Mouse (Mus musculus) myocyte (in vitro differentiated cells): ENCODE measurements at regions not wholly inside any gene's neighbourhood (a gene's known extent, or its start where the extent isn't known, plus 50 kb on each side); places are given as distances from the start of the nearest gene placed in this dataset.
A peak's percentile ranks its signal among the peaks of the same experiment; 100 is the strongest.

Experiments
- H3K27me3 ChIP-seq: one replicate; pipeline ENCODE4 v1.6.1; 2011; ENCODE audit not compliant: control insufficient read depth, insufficient read depth, insufficient read length
- H3K36me3 ChIP-seq: one replicate; pipeline ENCODE4 v1.6.1; 2011; ENCODE audit not compliant: control insufficient read depth, insufficient read depth
- H3K4me2 ChIP-seq: one replicate; pipeline ENCODE4 v1.6.1; 2011; ENCODE audit warnings: low read depth, control low read depth
- H3K4me3 ChIP-seq: one replicate; pipeline ENCODE4 v1.5.1; 2011; ENCODE audit warnings: mild to moderate bottlenecking, control low read depth, moderate library complexity
- H3K79me2 ChIP-seq: one replicate; pipeline ENCODE4 v1.6.1; 2011; ENCODE audit not compliant: control insufficient read depth, insufficient read depth
- H3ac ChIP-seq: one replicate; pipeline ENCODE4 v1.6.1; 2011; ENCODE audit not compliant: control insufficient read depth, insufficient read length
- CEBPB ChIP-seq: IDR thresholded peaks from 2 replicates; pipeline ENCODE4 v1.6.1; 2011; ENCODE audit warnings: mild to moderate bottlenecking, moderate library complexity; ENCODE audit not compliant: poor library complexity, insufficient read depth, severe bottlenecking
- E2F4 ChIP-seq: IDR thresholded peaks from one replicate; pipeline ENCODE4 v1.6.1; 2011; ENCODE audit warnings: mild to moderate bottlenecking, control low read depth, moderate library complexity; ENCODE audit not compliant: insufficient read depth
- MAX ChIP-seq: IDR thresholded peaks from one replicate; pipeline ENCODE4 v1.6.1; 2011; ENCODE audit warnings: low read depth, mild to moderate bottlenecking, control low read depth
- MYOD1 ChIP-seq, 3 experiments: IDR thresholded peaks; one replicate each; pipeline ENCODE4 v1.6.1; 2011; ENCODE audit warnings: control low read depth in 2 of 3, low read depth in 2 of 3, mild to moderate bottlenecking in 2 of 3, moderate library complexity in 1 of 3; ENCODE audit not compliant: insufficient read length in 2 of 3, control insufficient read depth in 1 of 3
- MYOG ChIP-seq, 3 experiments: IDR thresholded peaks; one replicate each; pipeline ENCODE4 v1.6.1; 2011; ENCODE audit warnings: control low read depth in 2 of 3, low read depth in 2 of 3, mild to moderate bottlenecking in 2 of 3; ENCODE audit not compliant: insufficient read length in 2 of 3, control insufficient read depth in 1 of 3, insufficient read depth in 1 of 3
- POLR2A ChIP-seq: IDR thresholded peaks from one replicate; pipeline ENCODE4 v1.6.1; 2011; ENCODE audit warnings: low read depth, mild to moderate bottlenecking, control low read depth, moderate library complexity; ENCODE audit not compliant: insufficient read length
- POLR2AphosphoS2 ChIP-seq: IDR thresholded peaks from one replicate; pipeline ENCODE4 v1.6.1; 2011; ENCODE audit warnings: low read depth, control low read depth; ENCODE audit not compliant: insufficient read length
- REST ChIP-seq: IDR thresholded peaks from one replicate; pipeline ENCODE4 v1.6.1; 2011; ENCODE audit warnings: mild to moderate bottlenecking, control low read depth, moderate library complexity; ENCODE audit not compliant: insufficient read depth, insufficient read length
- SRF ChIP-seq: IDR thresholded peaks from one replicate; pipeline ENCODE4 v1.6.1; 2011; ENCODE audit warnings: low read depth; ENCODE audit not compliant: control insufficient read depth, insufficient read length
- TCF12 ChIP-seq: IDR thresholded peaks from one replicate; pipeline ENCODE4 v1.6.1; 2011; ENCODE audit warnings: mild to moderate bottlenecking, control low read depth; ENCODE audit not compliant: poor library complexity, insufficient read depth, severe bottlenecking
- TCF3 ChIP-seq: IDR thresholded peaks from one replicate; pipeline ENCODE4 v1.6.1; 2011; ENCODE audit warnings: low read depth, control low read depth; ENCODE audit not compliant: insufficient read length
- USF1 ChIP-seq: IDR thresholded peaks from one replicate; pipeline ENCODE4 v1.6.1; 2011; ENCODE audit warnings: low read depth, mild to moderate bottlenecking, control low read depth, moderate library complexity

DNA sequence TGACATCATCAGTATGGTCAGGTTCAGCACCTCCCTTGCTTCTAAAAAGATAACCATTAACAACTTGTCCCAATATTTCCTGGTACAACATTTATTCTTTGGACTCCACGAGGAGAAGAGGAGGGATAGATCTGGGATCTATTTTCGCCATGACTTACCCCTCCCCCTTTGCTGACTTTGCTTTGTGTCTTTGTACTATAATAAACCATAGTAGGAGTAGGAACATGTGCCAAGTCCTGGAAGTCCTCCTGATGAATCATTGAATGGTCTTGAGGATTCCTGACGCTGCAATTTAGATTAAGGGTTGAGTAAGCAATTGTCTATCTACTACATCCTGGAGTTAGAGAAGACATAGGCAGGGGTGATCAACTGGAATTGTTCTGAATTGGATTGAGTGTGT, 71.2 kb downstream of the Rbm11 start:
- Histone ChIP-seq H3ac (no peak overlapping the region), H3K27me3 (no peaks in the 10 kb centered on the region), H3K79me2 (no peaks in the 10 kb centered on the region), H3K4me2 (no peak overlapping the region), H3K36me3 (no peaks in the 10 kb centered on the region), H3K4me3 (no peak overlapping the region)
- no peak for TF ChIP-seq MYOG (IDR thresholded peaks at IDR 0.05; ENCODE audit: control insufficient read depth in 1 of 3, insufficient read depth in 1 of 3, insufficient read length in 2 of 3, low read depth in 2 of 3)
- no peak for TF ChIP-seq SRF
- no peak for TF ChIP-seq USF1
- no peak for TF ChIP-seq MAX
- no peak for TF ChIP-seq E2F4
- no peak for TF ChIP-seq MYOD1 (IDR thresholded peaks at IDR 0.05; ENCODE audit: control insufficient read depth in 1 of 3, insufficient read length in 2 of 3, low read depth in 2 of 3)
- no peak for TF ChIP-seq TCF3
- no peak for TF ChIP-seq POLR2AphosphoS2
- TF ChIP-seq POLR2A = no peak
- no peak for TF ChIP-seq REST
- TF ChIP-seq TCF12 = no peak
- no peak for TF ChIP-seq CEBPB

DNA sequence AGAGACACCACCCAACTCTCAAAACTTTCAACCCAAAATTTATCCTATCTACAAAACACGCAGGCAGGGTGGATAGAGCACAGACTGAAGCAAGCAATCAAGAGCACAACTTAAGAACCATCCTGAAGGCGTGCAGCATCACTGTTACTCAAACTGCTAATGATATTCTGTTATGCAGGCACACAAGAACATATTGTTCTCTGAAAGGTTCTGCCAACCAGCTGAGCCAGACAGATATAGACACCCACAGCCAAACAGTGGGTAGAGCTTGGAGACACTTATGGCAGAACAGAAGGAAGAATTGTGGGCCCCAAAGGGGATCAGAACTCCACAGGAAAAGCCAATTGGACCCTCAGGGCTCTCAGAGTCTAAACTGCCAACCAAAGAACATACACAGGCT, 74.9 kb downstream of the Rbm11 start:
- Histone ChIP-seq H3ac (no peak overlapping the region), H3K4me2 (no peak overlapping the region), H3K79me2 (no peaks in the 10 kb centered on the region), H3K36me3 (no peaks in the 10 kb centered on the region), H3K4me3 (no peak overlapping the region), H3K27me3 (no peaks in the 10 kb centered on the region)
- TF ChIP-seq MAX (no peak), POLR2A (no peak), TCF3 (no peak), MYOD1 (IDR thresholded peaks at IDR 0.05; ENCODE audit: control insufficient read depth in 1 of 3, insufficient read length in 2 of 3, low read depth in 2 of 3) (no peak), USF1 (no peak), E2F4 (no peak), CEBPB (no peak), POLR2AphosphoS2 (no peak), TCF12 (no peak), SRF (no peak), REST (no peak), MYOG (IDR thresholded peaks at IDR 0.05; ENCODE audit: control insufficient read depth in 1 of 3, insufficient read depth in 1 of 3, insufficient read length in 2 of 3, low read depth in 2 of 3) (no peak)

- no peak overlapping the region for H3ac ChIP-seq
- no peak overlapping the region for H3K4me2 ChIP-seq
- H3K36me3 ChIP-seq = no peaks in the 10 kb centered on the region
- no peaks in the 10 kb centered on the region for H3K27me3 ChIP-seq
- H3K4me3 ChIP-seq = no peak overlapping the region
- peak in 1 of 3 experiments; percentile 22 for TF ChIP-seq MYOD1 (IDR thresholded peaks at IDR 0.05; ENCODE audit: control insufficient read depth in 1 of 3, insufficient read length in 2 of 3, low read depth in 2 of 3)
- TF ChIP-seq MAX = no peak
- H3K79me2 ChIP-seq = no peaks in the 10 kb centered on the region
These were observed 79.5 kb downstream of the Rbm11 start for GRCm38 (mm10) chr16:75672112-75672511.

GRCm38 (mm10) chr16:75675871-75676270, 83.2 kb downstream of the Rbm11 start:
- TF ChIP-seq MYOD1 (IDR thresholded peaks at IDR 0.05; ENCODE audit: control insufficient read depth in 1 of 3, insufficient read length in 2 of 3, low read depth in 2 of 3) (no peak), USF1 (no peak), TCF12 (no peak), POLR2A (no peak), E2F4 (no peak), REST (no peak), MAX (no peak), CEBPB (no peak), POLR2AphosphoS2 (no peak), MYOG (IDR thresholded peaks at IDR 0.05; ENCODE audit: control insufficient read depth in 1 of 3, insufficient read depth in 1 of 3, insufficient read length in 2 of 3, low read depth in 2 of 3) (no peak), TCF3 (no peak), SRF (no peak)
- no peaks in the 10 kb centered on the region for H3K27me3 ChIP-seq
- no peak overlapping the region for H3K4me3 ChIP-seq
- no peaks in the 10 kb centered on the region for H3K79me2 ChIP-seq
- no peak overlapping the region for H3ac ChIP-seq
- no peaks in the 10 kb centered on the region for H3K36me3 ChIP-seq
- no peak overlapping the region for H3K4me2 ChIP-seq

DNA sequence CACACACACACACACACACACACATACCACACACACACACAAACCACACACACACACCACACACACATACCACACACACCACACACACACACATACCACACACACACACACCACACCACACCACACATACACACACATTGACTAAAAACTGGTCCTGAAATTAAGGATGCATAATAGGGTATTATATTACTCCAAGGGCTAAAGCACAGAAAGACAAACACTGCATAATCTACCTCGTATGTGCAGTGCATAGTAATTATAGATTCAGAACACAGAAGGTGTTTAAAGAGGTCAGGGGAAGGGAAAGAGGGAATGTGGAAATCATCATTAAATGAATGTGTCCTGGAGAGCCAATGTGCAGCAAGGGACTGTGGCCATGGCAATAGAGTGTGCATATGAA, 84.5 kb downstream of the Rbm11 start:
- Histone ChIP-seq H3K79me2 (no peaks in the 10 kb centered on the region), H3K36me3 (no peaks in the 10 kb centered on the region), H3K27me3 (no peaks in the 10 kb centered on the region), H3K4me3 (no peak overlapping the region), H3ac (no peak overlapping the region), H3K4me2 (no peak overlapping the region)
- TF ChIP-seq USF1 (no peak), MYOD1 (IDR thresholded peaks at IDR 0.05; ENCODE audit: control insufficient read depth in 1 of 3, insufficient read length in 2 of 3, low read depth in 2 of 3) (no peak), TCF3 (no peak), MAX (no peak), SRF (no peak), CEBPB (no peak), E2F4 (no peak), MYOG (IDR thresholded peaks at IDR 0.05; ENCODE audit: control insufficient read depth in 1 of 3, insufficient read depth in 1 of 3, insufficient read length in 2 of 3, low read depth in 2 of 3) (no peak), POLR2AphosphoS2 (no peak), TCF12 (no peak), POLR2A (no peak), REST (no peak)
